Mouse (Mus musculus) embryonic facial prominence, embryonic 10.5 days (tissue): ENCODE results near the gene Fam205a3. TPM values are rescaled to one million over a fixed set of nuclear protein-coding genes. Genes with fewer than 3 reads are reported as not detected.
"Not testable (repeated sequence)": the region's sequence is repeated elsewhere in the genome, so short reads cannot be mapped to it uniquely, and the experiment has no call there.

Source experiments
- DNase-seq: peaks from one replicate; pipeline ENCODE4 v3.0.0-alpha.2; 2017; ENCODE audit warnings: low spot score
- H3K27ac ChIP-seq: fragments of 300-500 bp; sonication (generic); replicated peaks from 2 replicates; pipeline ENCODE4 v1.5.1; 2016; ENCODE audit warnings: mild to moderate bottlenecking
- H3K27me3 ChIP-seq: fragments of 300-500 bp; sonication (generic); replicated peaks from 2 replicates; pipeline ENCODE4 v1.6.1; 2016; ENCODE audit warnings: low read depth, mild to moderate bottlenecking; ENCODE audit not compliant: poor library complexity, severe bottlenecking
- H3K36me3 ChIP-seq: fragments of 300-500 bp; sonication (generic); replicated peaks from 2 replicates; pipeline ENCODE4 v1.6.1; 2016; ENCODE audit warnings: mild to moderate bottlenecking, moderate library complexity
- H3K4me1 ChIP-seq: fragments of 300-500 bp; sonication (generic); 2 replicates; pipeline ENCODE4 v1.6.1; 2016
- H3K4me3 ChIP-seq: fragments of 300-500 bp; sonication (generic); 2 replicates; pipeline ENCODE4 v1.5.1; 2016; ENCODE audit warnings: mild to moderate bottlenecking, moderate library complexity
- H3K9me3 ChIP-seq: fragments of 300-500 bp; sonication (generic); 2 replicates; pipeline ENCODE4 v1.6.1; 2016; ENCODE audit warnings: mild to moderate bottlenecking
- WGBS: fragments of 180-500 bp; shearing (Covaris S2); methylation state at CpG from one replicate; pipeline ENCODE4 v1.1.7; 2016; 5-methylcytosine and 5-hydroxymethylcytosine counted together
- polyA plus RNA-seq: library from polyadenylated mRNA; unstranded; fragments of >200 nt; fragmentation: Nextera tagmentation; extraction: Ambion mirVana; gene quantifications from 2 replicates; pipeline ENCODE4 v1.2.1, GENCODE M21; 2016

Gene Fam205a3
- polyA plus RNA-seq, result not detected in 2 replicates

GRCm38 (mm10) chr4:42318034-42318433 lies at the start of gene Fam205a3:
Gene Fam205a3, plus strand, starts transcription at chr4:42318334.
- not testable (repeated sequence) for H3K36me3 ChIP-seq, H3K27ac ChIP-seq, DNase-seq, H3K9me3 ChIP-seq, H3K4me1 ChIP-seq, H3K27me3 ChIP-seq, H3K4me3 ChIP-seq
- WGBS, result no CpG with 5 or more reads among the region's 1 CpGs

DNA sequence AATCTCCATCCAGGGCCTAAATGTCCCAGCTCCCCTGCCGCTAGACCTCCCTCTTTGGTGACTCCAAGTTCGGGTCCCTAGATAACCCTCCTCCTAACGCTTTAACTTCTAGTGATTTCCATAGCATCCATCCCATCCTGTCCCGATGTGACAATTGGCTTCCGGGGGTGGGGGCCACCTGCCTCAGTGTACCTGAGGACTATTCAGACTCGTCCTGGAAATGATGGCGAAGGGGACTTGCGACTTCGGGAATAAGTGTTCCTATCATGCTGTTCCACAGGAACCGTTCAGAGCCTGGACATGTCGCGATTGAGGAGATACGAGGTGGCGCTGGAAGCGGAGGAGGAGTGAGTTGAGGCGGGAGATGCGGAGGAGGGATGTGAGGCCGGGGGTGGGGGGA lies 24.2 kb upstream of the Fam205a3 start, which contains the start of gene Gm21953:
Gene Gm21953, plus strand, starts transcription at position 301 of the 400 bp plus-strand sequence.
- H3K27me3 ChIP-seq, H3K4me3 ChIP-seq, DNase-seq, H3K36me3 ChIP-seq, H3K9me3 ChIP-seq, H3K27ac ChIP-seq, H3K4me1 ChIP-seq: not testable (repeated sequence)
- WGBS, result no CpG with 5 or more reads among the region's 18 CpGs

Other genes with a start within 250 kb of the Fam205a3 start
- gene Gm3893, start 227.1 kb upstream of the Fam205a3 start, polyA plus RNA-seq, result not detected in 2 replicates
- gene Gm13304, start 203.5 kb upstream of the Fam205a3 start, polyA plus RNA-seq, result 2.7 TPM in 1 of 2 replicates, not detected in the other
- gene Gm13306, start 164.9 kb upstream of the Fam205a3 start, polyA plus RNA-seq, result not detected in 2 replicates
- 0.49 TPM in 1 of 2 replicates, not detected in the other for gene Gm13305, start 149.7 kb upstream of the Fam205a3 start, polyA plus RNA-seq
- gene Gm10600, start 77.7 kb upstream of the Fam205a3 start, polyA plus RNA-seq, result not detected in 2 replicates
- not detected in 2 replicates for gene Ccl21b, start 62.6 kb upstream of the Fam205a3 start, polyA plus RNA-seq
- gene Gm21953, start 24.1 kb upstream of the Fam205a3 start, polyA plus RNA-seq, result not detected in 2 replicates
- gene Gm21586, start 121.0 kb downstream of the Fam205a3 start, polyA plus RNA-seq, result not detected in 2 replicates
- gene Gm2163, start 148.4 kb downstream of the Fam205a3 start, polyA plus RNA-seq, result 0.16 TPM in 1 of 2 replicates, not detected in the other
- gene Fam205a2, start 209.8 kb downstream of the Fam205a3 start, polyA plus RNA-seq, result not detected in 2 replicates